Mouse (Mus musculus) cerebellum, adult 2 months (tissue): ENCODE measurements at regions not wholly inside any gene's neighbourhood (a gene's known extent, or its start where the extent isn't known, plus 50 kb on each side); places are given as distances from the start of the nearest gene placed in this dataset.

Experiments used
- CTCF ChIP-seq: fragments of 200-500 bp; IDR thresholded peaks from 2 replicates; pipeline ENCODE4 v1.5.1; 2011; ENCODE audit warnings: low read depth, mild to moderate bottlenecking, control low read depth, low read length, moderate library complexity, borderline replicate concordance; ENCODE audit not compliant: insufficient read depth
- POLR2A ChIP-seq: fragments of 200-500 bp; IDR thresholded peaks from 2 replicates; pipeline ENCODE4 v1.6.1; 2011; ENCODE audit warnings: low read length, control low read depth, borderline replicate concordance; ENCODE audit not compliant: insufficient read depth

DNA sequence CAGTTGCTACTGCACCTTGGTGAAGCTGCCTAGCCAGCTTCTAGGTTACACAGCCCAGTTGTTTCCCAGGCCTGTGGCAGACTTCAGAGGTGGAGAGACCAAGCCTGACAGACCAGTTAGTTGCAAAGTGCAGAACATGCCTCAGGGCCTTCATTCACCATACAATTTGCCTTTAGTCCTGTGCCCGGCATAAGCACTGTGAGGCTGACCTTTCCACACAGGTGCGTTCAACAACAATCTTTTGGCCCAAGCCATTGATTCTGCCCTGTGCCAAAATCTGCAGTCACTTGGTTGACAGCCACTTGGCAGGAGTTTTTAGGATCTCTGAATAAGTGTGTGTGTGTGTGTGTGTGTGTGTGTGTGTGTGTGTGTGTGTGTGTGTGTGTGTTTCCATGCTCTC, 2400.5 kb upstream of the Gm7489 start:
- TF ChIP-seq CTCF (no peak), POLR2A (no peak)
